Mouse (Mus musculus) CH12.LX (cell line): Measurements from ENCODE around the gene Ppp4r2. TPM values are rescaled to one million over a fixed set of nuclear protein-coding genes. Genes with fewer than 3 reads are reported as not detected.

Experiments used
- DNase-seq: peaks from one replicate; pipeline ENCODE4 v3.0.0-alpha.2; 2013; ENCODE audit errors: extremely low read depth
- H3K27ac ChIP-seq: 2 replicates; pipeline ENCODE4 v1.5.1; 2012; ENCODE audit warnings: low read depth, mild to moderate bottlenecking, control low read depth, moderate library complexity; ENCODE audit not compliant: insufficient read depth
- H3K27me3 ChIP-seq: replicated peaks from 2 replicates; pipeline ENCODE3; 2012; ENCODE audit warnings: inconsistent platforms
- H3K36me3 ChIP-seq, 2 experiments: replicated peaks in 1 of 2; 2 replicates each; pipeline versions ENCODE3 to v1.6.1; 2012; ENCODE audit warnings: inconsistent platforms in 1 of 2, low read length in 1 of 2, mild to moderate bottlenecking in 1 of 2, mixed read lengths in 1 of 2, moderate library complexity in 1 of 2; ENCODE audit not compliant: control insufficient read depth in 1 of 2, insufficient read depth in 1 of 2
- H3K4me1 ChIP-seq, 2 experiments: 2 replicates each; pipeline ENCODE4 v1.6.1; 2012; ENCODE audit warnings: inconsistent platforms in 1 of 2, moderate library complexity in 1 of 2; ENCODE audit not compliant: insufficient read depth in 2 of 2, control insufficient read depth in 1 of 2
- H3K4me2 ChIP-seq: 2 replicates; pipeline ENCODE4 v1.6.1; 2012; ENCODE audit warnings: low read depth, mild to moderate bottlenecking, control low read depth; ENCODE audit not compliant: poor library complexity, insufficient read depth, severe bottlenecking
- H3K4me3 ChIP-seq, 3 experiments: fragments of 150-350 bp in 1 of 3; sonication (generic) in 1 of 3; replicated peaks in 1 of 3; 2 replicates each; pipeline versions ENCODE3 to v1.5.1; 2011 to 2012; ENCODE audit warnings: low read depth in 2 of 3, low read length in 2 of 3, mild to moderate bottlenecking in 2 of 3, moderate library complexity in 2 of 3, control low read depth in 1 of 3, improper control_type of control experiment in 1 of 3, inconsistent platforms in 1 of 3, mixed read lengths in 1 of 3; ENCODE audit not compliant: poor library complexity in 1 of 3
- H3K79me2 ChIP-seq: replicated peaks from 2 replicates; pipeline ENCODE4 v1.6.1; 2012; ENCODE audit warnings: mild to moderate bottlenecking, moderate library complexity; ENCODE audit not compliant: control insufficient read depth, poor library complexity, insufficient read depth, severe bottlenecking; ENCODE audit errors: extremely low read depth
- H3K9ac ChIP-seq: 2 replicates; pipeline ENCODE4 v1.6.1; 2012; ENCODE audit warnings: low read depth, mild to moderate bottlenecking, control low read depth, moderate library complexity; ENCODE audit not compliant: insufficient read depth
- H3K9me3 ChIP-seq: replicated peaks from 2 replicates; pipeline ENCODE3; 2012; ENCODE audit warnings: low read length, inconsistent platforms, mixed read lengths
- CHD2 ChIP-seq: IDR thresholded peaks from 2 replicates; pipeline ENCODE4 v1.6.1; 2011; ENCODE audit warnings: low read length, improper control_type of control experiment
- CTCF ChIP-seq, 2 experiments: IDR thresholded peaks in 1 of 2; conservative IDR thresholded peaks in 1 of 2; 2 replicates each; pipeline ENCODE4 v1.5.1; 2011 to 2012; ENCODE audit warnings: low read depth in 2 of 2, low read length in 2 of 2, improper control_type of control experiment in 1 of 2, inconsistent platforms in 1 of 2, mild to moderate bottlenecking in 1 of 2, moderate library complexity in 1 of 2
- ELF1 ChIP-seq: IDR thresholded peaks from 2 replicates; pipeline ENCODE4 v1.6.1; 2014; ENCODE audit warnings: low read depth, mild to moderate bottlenecking, inconsistent platforms, low read length, improper control_type of control experiment
- GABPA ChIP-seq: IDR thresholded peaks from 2 replicates; pipeline ENCODE4 v1.6.1; 2012; ENCODE audit warnings: low read depth, low read length, improper control_type of control experiment, inconsistent platforms; ENCODE audit not compliant: insufficient replicate concordance
- JUND ChIP-seq: conservative IDR thresholded peaks from 2 replicates; pipeline ENCODE4 v1.6.1; 2011; ENCODE audit warnings: low read depth, low read length, improper control_type of control experiment
- KAT2A ChIP-seq: IDR thresholded peaks from 2 replicates; pipeline ENCODE4 v1.6.1; 2012; ENCODE audit warnings: low read length, improper control_type of control experiment, inconsistent platforms; ENCODE audit not compliant: insufficient replicate concordance
- MAFK ChIP-seq: IDR thresholded peaks from 2 replicates; pipeline ENCODE4 v1.6.1; 2011; ENCODE audit warnings: low read length, improper control_type of control experiment; ENCODE audit not compliant: insufficient replicate concordance
- MYC ChIP-seq: IDR thresholded peaks from 2 replicates; pipeline ENCODE4 v1.6.1; 2011; ENCODE audit warnings: low read depth, mild to moderate bottlenecking, improper control_type of control experiment, low read length
- POLR2A ChIP-seq: IDR thresholded peaks from 2 replicates; pipeline ENCODE4 v1.6.1; 2011; ENCODE audit warnings: low read depth, mild to moderate bottlenecking, improper control_type of control experiment, low read length
- POLR2AphosphoS2 ChIP-seq: IDR thresholded peaks from 2 replicates; pipeline ENCODE4 v1.6.1; 2011; ENCODE audit warnings: low read depth, low read length, improper control_type of control experiment
- RCOR1 ChIP-seq: conservative IDR thresholded peaks from 2 replicates; pipeline ENCODE4 v1.6.1; 2012; ENCODE audit warnings: low read depth, mild to moderate bottlenecking, inconsistent platforms, low read length, improper control_type of control experiment
- SMC3 ChIP-seq: IDR thresholded peaks from 2 replicates; pipeline ENCODE4 v1.6.1; 2011; ENCODE audit warnings: low read depth, low read length, improper control_type of control experiment
- TCF12 ChIP-seq: IDR thresholded peaks from 2 replicates; pipeline ENCODE4 v1.6.1; 2014; ENCODE audit warnings: low read depth, mild to moderate bottlenecking, inconsistent platforms, low read length, improper control_type of control experiment
- USF1 ChIP-seq: IDR thresholded peaks from 2 replicates; pipeline ENCODE4 v1.6.1; 2014; ENCODE audit warnings: low read depth, mild to moderate bottlenecking, inconsistent platforms, low read length, improper control_type of control experiment
- USF2 ChIP-seq: conservative IDR thresholded peaks from 2 replicates; pipeline ENCODE4 v1.6.1; 2011; ENCODE audit warnings: low read depth, low read length, improper control_type of control experiment
- ZKSCAN1 ChIP-seq: IDR thresholded peaks from 2 replicates; pipeline ENCODE4 v1.6.1; 2012; ENCODE audit warnings: low read depth, inconsistent platforms, low read length, improper control_type of control experiment, borderline replicate concordance
- dilution Hi-C: fragments of 300-500 bp; cut with MboI; formaldehyde crosslinking; loops from 2 replicates; pipeline ENCODE4 v1.14.3; 2020; ENCODE audit warnings: low sequenced_read_pairs; ENCODE audit not compliant: extremely low pct_unique_long_range_greater_than_20kb, extremely low pct_ligation_motif_present
- in situ Hi-C: fragments of 300-500 bp; cut with MboI; formaldehyde crosslinking; loops from 3 replicates; pipeline ENCODE4 v1.14.3; 2019; ENCODE audit warnings: low sequenced_read_pairs, low pct_ligation_motif_present, low pct_unique_long_range_greater_than_20kb, mixed read lengths
- polyA plus RNA-seq: library from polyadenylated mRNA; unstranded; fragments of >175 nt; gene quantifications from 2 replicates; pipeline ENCODE4 v1.2.1, GENCODE M21; 2012; ENCODE audit warnings: low read depth; ENCODE audit not compliant: insufficient read length
- total RNA-seq, 2 experiments: library from RNA; depleted of rRNA; stranded (reverse); fragments of 300-350 nt in 1 of 2; fragments of >200 nt in 1 of 2; gene quantifications; 2 replicates each; pipeline ENCODE4 v1.2.3; 2012 to 2014

Ppp4r2 gene
- total and polyA plus RNA-seq, 3 experiments, result 53.3 to 134 (median 115) TPM

DNA sequence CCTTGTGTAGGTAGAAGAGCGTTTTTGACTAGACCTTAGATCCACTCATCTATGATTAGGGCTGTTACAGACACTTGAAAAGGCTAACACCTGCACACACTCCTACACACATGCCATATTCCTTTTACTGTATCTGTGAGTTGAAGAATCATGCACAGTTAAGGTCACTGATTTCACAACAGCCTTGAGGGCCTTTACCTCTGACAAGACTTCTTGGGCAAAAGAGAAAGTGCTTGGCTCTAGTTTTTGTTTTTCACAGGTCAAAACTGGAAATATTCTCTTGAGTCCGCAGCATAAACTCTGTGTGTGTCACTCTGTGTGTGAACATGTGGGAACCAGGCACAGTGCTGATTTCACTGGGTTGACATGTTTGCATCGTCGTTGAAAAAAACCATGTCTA is 23.3 kb upstream of the Ppp4r2 start:
- no peak for DNase-seq
- Histone ChIP-seq H3K4me3 (no peak overlapping the region), H3K36me3 (no peaks in the 10 kb centered on the region), H3K4me1 (peaks cover 17 to 48% of the 10 kb centered on the region in 2 experiments), H3K27ac (no peak overlapping the region), H3K27me3 (peaks cover under 1% of the 10 kb centered on the region), H3K4me2 (no peak overlapping the region), H3K79me2 (no peaks in the 10 kb centered on the region), H3K9me3 (peaks cover 2% of the 10 kb centered on the region), H3K9ac (no peak overlapping the region)
- dilution Hi-C loops (no loop called here), in situ Hi-C loops (no loop called here)
- TF ChIP-seq MYC, result no peak
- no peak for TF ChIP-seq JUND
- TF ChIP-seq SMC3, result no peak
- no peak for TF ChIP-seq POLR2AphosphoS2

DNA sequence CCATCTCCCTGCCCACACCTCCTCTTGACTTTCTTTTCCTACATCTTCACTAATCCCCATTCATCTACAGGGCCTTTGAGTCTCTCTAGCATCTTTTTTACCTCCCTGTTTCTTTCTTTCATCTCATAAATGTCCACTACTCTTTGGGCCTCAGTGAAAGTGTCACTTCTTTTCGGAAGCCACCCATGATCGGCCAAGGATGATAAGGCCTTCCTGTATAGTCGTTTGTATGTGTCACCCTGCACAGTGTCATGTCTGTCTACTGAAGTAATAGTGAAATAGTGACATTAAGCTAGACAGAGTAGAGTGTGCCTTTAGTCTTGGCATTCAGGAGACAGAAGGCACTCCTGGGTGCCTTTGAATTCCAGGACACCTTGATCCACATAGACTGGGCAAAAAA is 21.7 kb upstream of the Ppp4r2 start:
- in situ Hi-C loops, result no loop called here
- Histone ChIP-seq H3K27me3 (no peaks in the 10 kb centered on the region), H3K4me3 (no peak overlapping the region), H3K36me3 (no peaks in the 10 kb centered on the region), H3K4me1 (peaks cover 17 to 41% of the 10 kb centered on the region in 2 experiments), H3K4me2 (no peak overlapping the region), H3K79me2 (no peaks in the 10 kb centered on the region), H3K27ac (no peak overlapping the region), H3K9me3 (no peaks in the 10 kb centered on the region), H3K9ac (no peak overlapping the region)
- TF ChIP-seq KAT2A (no peak), GABPA (no peak), POLR2A (no peak), MAFK (no peak), CTCF (conservative IDR thresholded peaks at IDR 0.05 in 1 of 2, IDR thresholded peaks at IDR 0.05 in 1 of 2; ENCODE audit: low read depth in 2 of 2, low read length in 2 of 2) (no peak), ELF1 (no peak), USF1 (no peak), TCF12 (no peak)
- DNase-seq, result peak; percentile 46
- dilution Hi-C loops, result no loop called here

DNA sequence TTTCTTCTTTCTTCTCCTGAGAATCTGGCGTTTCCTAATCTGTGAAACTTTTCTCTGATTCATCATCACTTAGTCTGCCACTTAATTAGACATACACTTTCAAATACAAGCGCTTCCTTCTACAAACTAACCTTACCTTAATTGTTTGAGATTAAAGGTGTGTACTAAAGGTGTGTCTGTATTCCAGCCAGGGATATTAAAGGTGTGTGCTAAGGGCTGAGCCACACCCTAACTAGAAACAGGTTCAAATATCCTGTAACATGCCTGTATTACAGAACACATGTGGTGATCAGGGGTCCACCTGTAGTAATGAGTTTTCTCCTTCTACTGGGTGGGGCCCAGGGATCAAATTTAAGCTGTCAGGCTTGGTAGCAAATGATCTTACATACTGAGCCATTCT is 12.1 kb upstream of the Ppp4r2 start:
- Histone ChIP-seq H3K9ac (no peak overlapping the region), H3K79me2 (no peaks in the 10 kb centered on the region), H3K9me3 (no peaks in the 10 kb centered on the region), H3K4me2 (no peak overlapping the region), H3K27ac (no peak overlapping the region), H3K36me3 (no peaks in the 10 kb centered on the region), H3K4me1 (peaks cover 6 to 32% of the 10 kb centered on the region in 2 experiments; a peak in 3 of 4 replicates), H3K27me3 (no peaks in the 10 kb centered on the region), H3K4me3 (no peak overlapping the region)
- TF ChIP-seq USF2 (no peak), POLR2A (no peak), ZKSCAN1 (no peak), CHD2 (no peak), RCOR1 (no peak)
- DNase-seq, result no peak
- dilution Hi-C loops (no loop called here), in situ Hi-C loops (no loop called here)
